Mouse (Mus musculus) lung, postnatal 25 days (tissue): ENCODE measurements around the gene Olfr923.
"Not testable (repeated sequence)": the region's sequence is repeated elsewhere in the genome, so short reads cannot be mapped to it uniquely, and the experiment has no call there.

Source experiments
- DNase-seq: peaks from one replicate; pipeline ENCODE4 v3.0.0; 2022; ENCODE audit warnings: low spot score

The Olfr923 gene

GRCm38 (mm10) chr9:38826245-38826644 lies at the start of gene Olfr923:
Gene Olfr923, plus strand, starts transcription at chr9:38826545.
- DNase-seq, result no peak

GRCm38 (mm10) chr9:38792689-38793088 lies 33.7 kb upstream of the Olfr923 start:
- no peak for DNase-seq

- DNase-seq, result no peak
These were observed 20.6 kb upstream of the Olfr923 start for GRCm38 (mm10) chr9:38805696-38806095.

- no peak for DNase-seq
These were observed 12.0 kb upstream of the Olfr923 start, which contains the start of gene Olfr922 for GRCm38 (mm10) chr9:38814314-38814713. Gene Olfr922, plus strand, starts transcription at chr9:38814614.

- DNase-seq, result no peak
These were observed 10.8 kb upstream of the Olfr923 start for GRCm38 (mm10) chr9:38815458-38815986.

GRCm38 (mm10) chr9:38833027-38833426 lies 6.7 kb downstream of the Olfr923 start:
- DNase-seq, result no peak

- DNase-seq, result no peak
These were observed 17.8 kb downstream of the Olfr923 start, which contains the start of gene Olfr924 for GRCm38 (mm10) chr9:38844149-38844548. Gene Olfr924, plus strand, starts transcription at chr9:38844449.

GRCm38 (mm10) chr9:38854760-38855159 lies 28.4 kb downstream of the Olfr923 start, which contains the start of gene Olfr26:
Gene Olfr26, plus strand, starts transcription at chr9:38855060.
- DNase-seq, result no peak

- not testable (repeated sequence) for DNase-seq
These were observed 48.5 kb downstream of the Olfr923 start for GRCm38 (mm10) chr9:38874880-38875279.

GRCm38 (mm10) chr9:38876826-38877225 lies 50.5 kb downstream of the Olfr923 start, which contains the start of gene Olfr926:
Gene Olfr926, plus strand, starts transcription at chr9:38877126.
- DNase-seq, result no peak
